Mouse (Mus musculus): Measurements from ENCODE around the gene Camta1.
A peak's percentile ranks its signal among the peaks of the same experiment; 100 is the strongest.

Camta1 gene

GRCm38 (mm10) chr4:151407129-151407528 is 454.5 kb downstream of the Camta1 start:
- DNase-seq (ENCODE audit: inconsistent age in 2 of 2, low spot score in 1 of 2) = no peak

GRCm38 (mm10) chr4:151404581-151405256 is 457.0 kb downstream of the Camta1 start:
- DNase-seq (ENCODE audit: inconsistent age in 2 of 2, low spot score in 1 of 2) = no peak

- no peak for DNase-seq (ENCODE audit: inconsistent age in 2 of 2, low spot score in 1 of 2)
Measured at GRCm38 (mm10) chr4:151401685-151402397, 459.8 kb downstream of the Camta1 start.

- no peak for DNase-seq (ENCODE audit: inconsistent age in 2 of 2, low spot score in 1 of 2)
Measured at GRCm38 (mm10) chr4:151396536-151396935, 465.1 kb downstream of the Camta1 start.

GRCm38 (mm10) chr4:151389345-151389744 is 472.3 kb downstream of the Camta1 start:
- DNase-seq (ENCODE audit: inconsistent age in 2 of 2, low spot score in 1 of 2) = no peak

GRCm38 (mm10) chr4:151386701-151387451 is 474.8 kb downstream of the Camta1 start:
- peak in 1 of 2 experiments; percentile 37 for DNase-seq (ENCODE audit: inconsistent age in 2 of 2, low spot score in 1 of 2)

GRCm38 (mm10) chr4:151385985-151386700 is 475.5 kb downstream of the Camta1 start:
- no peak for DNase-seq (ENCODE audit: inconsistent age in 2 of 2, low spot score in 1 of 2)

GRCm38 (mm10) chr4:151377731-151378130 is 483.9 kb downstream of the Camta1 start:
- DNase-seq (ENCODE audit: inconsistent age in 2 of 2, low spot score in 1 of 2) = no peak

GRCm38 (mm10) chr4:151376234-151376633 is 485.4 kb downstream of the Camta1 start:
- DNase-seq (ENCODE audit: inconsistent age in 2 of 2, low spot score in 1 of 2) = no peak

- no peak for DNase-seq (ENCODE audit: inconsistent age in 2 of 2, low spot score in 1 of 2)
Measured at GRCm38 (mm10) chr4:151372855-151373566, 488.7 kb downstream of the Camta1 start.

GRCm38 (mm10) chr4:151366941-151367545 is 494.6 kb downstream of the Camta1 start:
- DNase-seq (ENCODE audit: inconsistent age in 2 of 2, low spot score in 1 of 2) = no peak

GRCm38 (mm10) chr4:151360976-151361673 is 500.6 kb downstream of the Camta1 start:
- peak in 1 of 2 experiments; percentile 47 for DNase-seq (ENCODE audit: inconsistent age in 2 of 2, low spot score in 1 of 2)

- no peak for DNase-seq (ENCODE audit: inconsistent age in 2 of 2, low spot score in 1 of 2)
Measured at GRCm38 (mm10) chr4:151355505-151355904, 506.2 kb downstream of the Camta1 start.

GRCm38 (mm10) chr4:151352791-151353190 is 508.9 kb downstream of the Camta1 start:
- no peak for DNase-seq (ENCODE audit: inconsistent age in 2 of 2, low spot score in 1 of 2)

GRCm38 (mm10) chr4:151352249-151352648 is 509.4 kb downstream of the Camta1 start:
- no peak for DNase-seq (ENCODE audit: inconsistent age in 2 of 2, low spot score in 1 of 2)

GRCm38 (mm10) chr4:151351757-151352156 is 509.9 kb downstream of the Camta1 start:
- peak; percentile 51 to 75 for DNase-seq (ENCODE audit: inconsistent age in 2 of 2, low spot score in 1 of 2)

- no peak for DNase-seq (ENCODE audit: inconsistent age in 2 of 2, low spot score in 1 of 2)
Measured at GRCm38 (mm10) chr4:151347620-151348019, 514.1 kb downstream of the Camta1 start.

GRCm38 (mm10) chr4:151346673-151347072 is 515.0 kb downstream of the Camta1 start:
- DNase-seq (ENCODE audit: inconsistent age in 2 of 2, low spot score in 1 of 2) = peak in 1 of 2 experiments; percentile 50

- no peak for DNase-seq (ENCODE audit: inconsistent age in 2 of 2, low spot score in 1 of 2)
Measured at GRCm38 (mm10) chr4:151344811-151345210, 516.9 kb downstream of the Camta1 start.
